Mouse (Mus musculus): ENCODE data around the gene Bcat1. TPM values are rescaled to one million over a fixed set of nuclear protein-coding genes. Genes with fewer than 3 reads are reported as not detected.

Gene Bcat1
- polyA plus RNA-seq, 1 experiment, result 100 TPM

- peaks cover 2% of the 10 kb centered on the region for H3K36me3 ChIP-seq (ENCODE audit: control insufficient read depth, insufficient read depth)
- TF ChIP-seq MYOD1 (IDR thresholded peaks at IDR 0.05; ENCODE audit: control insufficient read depth, insufficient read length, low read depth), result no peak
- no peak for TF ChIP-seq CTCF (IDR thresholded peaks at IDR 0.05; ENCODE audit: control insufficient read depth, insufficient read depth, insufficient read length)
- no peak for TF ChIP-seq MYOG (IDR thresholded peaks at IDR 0.05; ENCODE audit: control insufficient read depth, extremely low read depth, insufficient read length)
- no peak for TF ChIP-seq CEBPB (IDR thresholded peaks at IDR 0.05; ENCODE audit: low read depth)
- no peak for TF ChIP-seq MAX (IDR thresholded peaks at IDR 0.05)
- no peak for TF ChIP-seq USF1 (IDR thresholded peaks at IDR 0.05; ENCODE audit: low read depth)
- TF ChIP-seq FOSL1 (IDR thresholded peaks at IDR 0.05; ENCODE audit: insufficient read depth, low read length, poor library complexity, severe bottlenecking), result no peak
- no peaks in the 10 kb centered on the region for H3K79me2 ChIP-seq (ENCODE audit: control insufficient read depth, insufficient read depth)
- H3ac ChIP-seq (ENCODE audit: control insufficient read depth, insufficient read length, low read depth), result no peak overlapping the region
- H3K4me3 ChIP-seq (ENCODE audit: insufficient read depth, poor library complexity, severe bottlenecking), result no peak overlapping the region
- no peaks in the 10 kb centered on the region for H3K27me3 ChIP-seq (ENCODE audit: control insufficient read depth, insufficient read depth, insufficient read length)
- H3K79me3 ChIP-seq (ENCODE audit: low read depth), result no peaks in the 10 kb centered on the region
Measured at GRCm38 (mm10) chr6:144989193-144989592, 86.8 kb downstream of the Bcat1 start.

- no peaks in the 10 kb centered on the region for H3K79me3 ChIP-seq (ENCODE audit: low read depth)
- no peaks in the 10 kb centered on the region for H3K27me3 ChIP-seq (ENCODE audit: control insufficient read depth, insufficient read depth, insufficient read length)
- H3K4me3 ChIP-seq (ENCODE audit: insufficient read depth, poor library complexity, severe bottlenecking), result no peak overlapping the region
- H3K36me3 ChIP-seq (ENCODE audit: control insufficient read depth, insufficient read depth), result no peaks in the 10 kb centered on the region
- no peak for TF ChIP-seq MYOD1 (IDR thresholded peaks at IDR 0.05; ENCODE audit: control insufficient read depth, insufficient read length, low read depth)
- TF ChIP-seq MYOG (IDR thresholded peaks at IDR 0.05; ENCODE audit: control insufficient read depth, extremely low read depth, insufficient read length), result no peak
- no peak for TF ChIP-seq CTCF (IDR thresholded peaks at IDR 0.05; ENCODE audit: control insufficient read depth, insufficient read depth, insufficient read length)
- TF ChIP-seq MAX (IDR thresholded peaks at IDR 0.05), result no peak
- TF ChIP-seq CEBPB (IDR thresholded peaks at IDR 0.05; ENCODE audit: low read depth), result no peak
- TF ChIP-seq USF1 (IDR thresholded peaks at IDR 0.05; ENCODE audit: low read depth), result no peak
- no peak for TF ChIP-seq FOSL1 (IDR thresholded peaks at IDR 0.05; ENCODE audit: insufficient read depth, low read length, poor library complexity, severe bottlenecking)
- no peak overlapping the region for H3ac ChIP-seq (ENCODE audit: control insufficient read depth, insufficient read length, low read depth)
- no peaks in the 10 kb centered on the region for H3K79me2 ChIP-seq (ENCODE audit: control insufficient read depth, insufficient read depth)
Measured at GRCm38 (mm10) chr6:144987676-144988075, 88.3 kb downstream of the Bcat1 start.

- H3K36me3 ChIP-seq (ENCODE audit: control insufficient read depth, insufficient read depth), result no peaks in the 10 kb centered on the region
- H3K4me3 ChIP-seq (ENCODE audit: insufficient read depth, poor library complexity, severe bottlenecking), result no peak overlapping the region
- no peak for TF ChIP-seq MYOD1 (IDR thresholded peaks at IDR 0.05; ENCODE audit: control insufficient read depth, insufficient read length, low read depth)
- TF ChIP-seq CEBPB (IDR thresholded peaks at IDR 0.05; ENCODE audit: low read depth), result no peak
- TF ChIP-seq MAX (IDR thresholded peaks at IDR 0.05), result no peak
- TF ChIP-seq USF1 (IDR thresholded peaks at IDR 0.05; ENCODE audit: low read depth), result no peak
- TF ChIP-seq CTCF (IDR thresholded peaks at IDR 0.05; ENCODE audit: control insufficient read depth, insufficient read depth, insufficient read length), result no peak
- TF ChIP-seq FOSL1 (IDR thresholded peaks at IDR 0.05; ENCODE audit: insufficient read depth, low read length, poor library complexity, severe bottlenecking), result no peak
- TF ChIP-seq MYOG (IDR thresholded peaks at IDR 0.05; ENCODE audit: control insufficient read depth, extremely low read depth, insufficient read length), result no peak
- H3K79me3 ChIP-seq (ENCODE audit: low read depth), result no peaks in the 10 kb centered on the region
- H3ac ChIP-seq (ENCODE audit: control insufficient read depth, insufficient read length, low read depth), result no peak overlapping the region
- H3K27me3 ChIP-seq (ENCODE audit: control insufficient read depth, insufficient read depth, insufficient read length), result no peaks in the 10 kb centered on the region
- H3K79me2 ChIP-seq (ENCODE audit: control insufficient read depth, insufficient read depth), result no peaks in the 10 kb centered on the region
Measured at GRCm38 (mm10) chr6:144987216-144987615, 88.8 kb downstream of the Bcat1 start.

- no peaks in the 10 kb centered on the region for H3K79me2 ChIP-seq (ENCODE audit: control insufficient read depth, insufficient read depth)
Measured at GRCm38 (mm10) chr6:144984221-144984620, 91.8 kb downstream of the Bcat1 start.

GRCm38 (mm10) chr6:144982093-144982492, 93.9 kb downstream of the Bcat1 start:
- no peaks in the 10 kb centered on the region for H3K79me3 ChIP-seq (ENCODE audit: low read depth)
- no peak overlapping the region for H3K4me3 ChIP-seq (ENCODE audit: insufficient read depth, poor library complexity, severe bottlenecking)
- H3ac ChIP-seq (ENCODE audit: control insufficient read depth, insufficient read length, low read depth), result no peak overlapping the region
- no peaks in the 10 kb centered on the region for H3K27me3 ChIP-seq (ENCODE audit: control insufficient read depth, insufficient read depth, insufficient read length)
- TF ChIP-seq CTCF (IDR thresholded peaks at IDR 0.05; ENCODE audit: control insufficient read depth, insufficient read depth, insufficient read length) (no peak), MYOD1 (IDR thresholded peaks at IDR 0.05; ENCODE audit: control insufficient read depth, insufficient read length, low read depth) (no peak), FOSL1 (IDR thresholded peaks at IDR 0.05; ENCODE audit: insufficient read depth, low read length, poor library complexity, severe bottlenecking) (no peak), MAX (IDR thresholded peaks at IDR 0.05) (no peak), USF1 (IDR thresholded peaks at IDR 0.05; ENCODE audit: low read depth) (no peak), CEBPB (IDR thresholded peaks at IDR 0.05; ENCODE audit: low read depth) (no peak), MYOG (IDR thresholded peaks at IDR 0.05; ENCODE audit: control insufficient read depth, extremely low read depth, insufficient read length) (no peak)
- no peaks in the 10 kb centered on the region for H3K79me2 ChIP-seq (ENCODE audit: control insufficient read depth, insufficient read depth)
- H3K36me3 ChIP-seq (ENCODE audit: control insufficient read depth, insufficient read depth), result no peaks in the 10 kb centered on the region

More at GRCm38 (mm10) chr6:144984221-144984620, 91.8 kb downstream of the Bcat1 start:
- H3K36me3 ChIP-seq (ENCODE audit: control insufficient read depth, insufficient read depth), result no peaks in the 10 kb centered on the region
- no peak for TF ChIP-seq USF1 (IDR thresholded peaks at IDR 0.05; ENCODE audit: low read depth)
- TF ChIP-seq FOSL1 (IDR thresholded peaks at IDR 0.05; ENCODE audit: insufficient read depth, low read length, poor library complexity, severe bottlenecking), result no peak
- no peak for TF ChIP-seq MYOD1 (IDR thresholded peaks at IDR 0.05; ENCODE audit: control insufficient read depth, insufficient read length, low read depth)
- no peak for TF ChIP-seq MYOG (IDR thresholded peaks at IDR 0.05; ENCODE audit: control insufficient read depth, extremely low read depth, insufficient read length)
- no peak for TF ChIP-seq MAX (IDR thresholded peaks at IDR 0.05)
- no peak for TF ChIP-seq CTCF (IDR thresholded peaks at IDR 0.05; ENCODE audit: control insufficient read depth, insufficient read depth, insufficient read length)
- no peak for TF ChIP-seq CEBPB (IDR thresholded peaks at IDR 0.05; ENCODE audit: low read depth)
- H3K4me3 ChIP-seq (ENCODE audit: insufficient read depth, poor library complexity, severe bottlenecking), result no peak overlapping the region
- no peaks in the 10 kb centered on the region for H3K79me3 ChIP-seq (ENCODE audit: low read depth)
- no peak overlapping the region for H3ac ChIP-seq (ENCODE audit: control insufficient read depth, insufficient read length, low read depth)
- H3K27me3 ChIP-seq (ENCODE audit: control insufficient read depth, insufficient read depth, insufficient read length), result no peaks in the 10 kb centered on the region

GRCm38 (mm10) chr6:144972351-144972750, 103.6 kb downstream of the Bcat1 start:
- H3ac ChIP-seq (ENCODE audit: control insufficient read depth, insufficient read length, low read depth), result no peak overlapping the region
- H3K79me2 ChIP-seq (ENCODE audit: control insufficient read depth, insufficient read depth), result no peaks in the 10 kb centered on the region
- no peaks in the 10 kb centered on the region for H3K27me3 ChIP-seq (ENCODE audit: control insufficient read depth, insufficient read depth, insufficient read length)
- TF ChIP-seq CEBPB (IDR thresholded peaks at IDR 0.05; ENCODE audit: low read depth) (no peak), MYOD1 (IDR thresholded peaks at IDR 0.05; ENCODE audit: control insufficient read depth, insufficient read length, low read depth) (no peak), MAX (IDR thresholded peaks at IDR 0.05) (no peak), MYOG (IDR thresholded peaks at IDR 0.05; ENCODE audit: control insufficient read depth, extremely low read depth, insufficient read length) (no peak), FOSL1 (IDR thresholded peaks at IDR 0.05; ENCODE audit: insufficient read depth, low read length, poor library complexity, severe bottlenecking) (no peak), USF1 (IDR thresholded peaks at IDR 0.05; ENCODE audit: low read depth) (no peak), CTCF (IDR thresholded peaks at IDR 0.05; ENCODE audit: control insufficient read depth, insufficient read depth, insufficient read length) (no peak)
- no peaks in the 10 kb centered on the region for H3K79me3 ChIP-seq (ENCODE audit: low read depth)
- H3K4me3 ChIP-seq (ENCODE audit: insufficient read depth, poor library complexity, severe bottlenecking), result no peak overlapping the region
- no peaks in the 10 kb centered on the region for H3K36me3 ChIP-seq (ENCODE audit: control insufficient read depth, insufficient read depth)
